Mouse (Mus musculus) CH12.LX (cell line): ENCODE data around the gene Coq10a.

Experiments used
- EP300 ChIP-seq: IDR thresholded peaks from 2 replicates; pipeline ENCODE4 v1.6.1; 2011; ENCODE audit warnings: low read length, improper control_type of control experiment
- ETS1 ChIP-seq: conservative IDR thresholded peaks from 2 replicates; pipeline ENCODE4 v1.6.1; 2012; ENCODE audit warnings: low read depth, mild to moderate bottlenecking, inconsistent platforms, low read length, improper control_type of control experiment, moderate library complexity
- MAX ChIP-seq: IDR thresholded peaks from 2 replicates; pipeline ENCODE4 v1.6.1; 2011; ENCODE audit warnings: low read length, improper control_type of control experiment
- POLR2AphosphoS2 ChIP-seq: IDR thresholded peaks from 2 replicates; pipeline ENCODE4 v1.6.1; 2011; ENCODE audit warnings: low read depth, low read length, improper control_type of control experiment
- RAD21 ChIP-seq: IDR thresholded peaks from 2 replicates; pipeline ENCODE4 v1.6.1; 2011; ENCODE audit warnings: low read depth, mild to moderate bottlenecking, low read length, improper control_type of control experiment, moderate library complexity
- ZMIZ1 ChIP-seq: IDR thresholded peaks from 2 replicates; pipeline ENCODE4 v1.6.1; 2012; ENCODE audit warnings: low read depth, mild to moderate bottlenecking, inconsistent platforms, low read length, improper control_type of control experiment

DNA sequence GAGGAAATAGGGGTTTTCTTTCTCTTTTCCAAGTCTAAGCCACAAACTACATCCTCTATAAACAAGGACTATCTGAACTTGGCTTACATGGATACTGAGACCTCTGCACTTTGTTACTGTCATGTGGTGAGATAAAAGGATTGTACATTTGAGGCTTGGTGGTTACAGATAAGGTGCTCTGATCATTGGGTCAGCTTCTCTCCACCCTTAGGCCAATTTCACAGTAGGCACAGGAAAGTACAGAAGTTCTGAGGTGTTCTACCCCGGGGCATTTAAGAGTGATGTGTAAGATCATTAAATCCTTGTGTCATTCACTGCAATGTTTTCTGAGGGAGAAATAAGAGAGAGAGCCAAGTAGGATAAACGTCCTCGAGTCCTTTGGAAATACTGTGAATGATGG lies 32.2 kb downstream of the Coq10a start:
- TF ChIP-seq ZMIZ1, result no peak
- no peak for TF ChIP-seq RAD21
- no peak for TF ChIP-seq MAX
- TF ChIP-seq POLR2AphosphoS2, result no peak
- no peak for TF ChIP-seq ETS1
- TF ChIP-seq EP300, result no peak
